ENCODE assay signal across 32 mouse cellular contexts in the genomic region with DNA sequence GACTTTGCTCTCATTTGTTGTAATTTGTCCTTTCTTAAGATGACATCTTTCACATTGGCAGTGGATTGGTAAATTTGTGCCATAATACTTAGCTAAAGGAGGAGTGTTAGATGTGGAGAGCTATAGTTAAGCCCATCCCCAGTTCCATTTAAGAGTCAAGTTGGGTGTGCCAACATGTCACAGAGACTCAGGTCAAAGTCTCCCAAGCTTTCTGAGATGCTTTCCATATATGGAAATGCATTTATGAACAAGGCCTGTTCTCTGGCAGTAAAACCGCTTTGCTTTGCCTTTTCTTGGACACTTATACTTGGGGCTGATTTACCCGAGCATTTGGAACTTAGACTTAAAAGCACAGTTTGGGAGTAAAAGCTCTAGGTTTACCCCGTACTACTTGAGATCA. TPM values are rescaled to one million over a fixed set of nuclear protein-coding genes. Genes with fewer than 3 reads are reported as not detected.
DNase-seq lines count a peak whose midpoint lies in the region; ATAC-seq and TF ChIP-seq lines count a peak whose summit lies in the region.
"Had no signal": no experiment of that assay in that cellular context is flagged by ENCODE, and none has a peak within 500 bp of the region (broad histone marks: within the 10 kb centered on the region; RNA-seq: fewer than 3 reads in every experiment).

No protein-coding gene starts in this region.

- 37% methylated on average over 3 of the region's 3 CpGs for WGBS in intestine, embryonic 15.5 days
- WGBS in intestine, postnatal 0 days: 22% methylated on average over 3 of the region's 3 CpGs
- 49% methylated on average over 3 of the region's 3 CpGs for WGBS in stomach, embryonic 14.5 days
- 36% methylated on average over 3 of the region's 3 CpGs for WGBS in stomach, postnatal 0 days

- no peak for TF ChIP-seq EP300 in stomach, postnatal 0 days (optimal IDR thresholded peaks at IDR 0.05)

- H3K27ac ChIP-seq in intestine, embryonic 15.5 days: peak overlapping the region; percentile 67; the same call in 1 of the 2 replicates
- H3K27ac ChIP-seq in intestine, postnatal 0 days (ENCODE audit: low read depth, low read length): peak overlapping the region; percentile 67
- H3K27ac ChIP-seq in stomach, embryonic 14.5 days (ENCODE audit: low read length): peak overlapping the region; percentile 33; the same call in 1 of the 2 replicates
- H3K27ac ChIP-seq in stomach, postnatal 0 days (replicated peaks): peak overlapping the region; percentile 53; the same call in 1 of the 2 replicates
- H3K27ac ChIP-seq: embryonic facial prominence, embryonic 12.5 days; forebrain, embryonic 10.5 days; forebrain, embryonic 13.5 days; heart, adult 2 months; heart, embryonic 10.5 days; heart, embryonic 13.5 days; hindbrain, embryonic 14.5 days; hindbrain, postnatal 0 days had no signal

- peak; percentile 13 for DNase-seq in stomach, postnatal 0 days (ENCODE audit: low spot score)
- DNase-seq in gastrocnemius, postnatal 14 days: no peak
- DNase-seq in adipocyte (ENCODE audit: low spot score): no peak
- DNase-seq: adrenal gland, adult 2 months; adrenal gland, postnatal 14 days; cerebellum, adult 18-20 months; cerebellum, adult 9-10 months; cerebellum, postnatal 14 days; gastrocnemius, postnatal 25 days; heart, adult 2 months; heart, postnatal 14 days; heart, postnatal 4 days; kidney, adult 2 months had no signal

- H3K9ac ChIP-seq in intestine, embryonic 15.5 days: no peak overlapping the region
- H3K9ac ChIP-seq in intestine, postnatal 0 days (ENCODE audit: low read depth, low read length): no peak overlapping the region
- H3K9ac ChIP-seq in stomach, embryonic 14.5 days (replicated peaks; ENCODE audit: low read depth, low read length): no peak overlapping the region
- H3K9ac ChIP-seq in stomach, postnatal 0 days (ENCODE audit: low read length): no peak overlapping the region
- H3K9ac ChIP-seq: embryonic facial prominence, embryonic 12.5 days; forebrain, embryonic 13.5 days; heart, embryonic 13.5 days; hindbrain, embryonic 14.5 days had no signal

- no peaks in the 10 kb centered on the region for H3K36me3 ChIP-seq in intestine, embryonic 15.5 days
- no peaks in the 10 kb centered on the region for H3K36me3 ChIP-seq in intestine, postnatal 0 days (ENCODE audit: control insufficient read depth, insufficient read depth)
- no peaks in the 10 kb centered on the region for H3K36me3 ChIP-seq in stomach, embryonic 14.5 days (ENCODE audit: control insufficient read depth, insufficient read depth, low read length)
- H3K36me3 ChIP-seq in stomach, postnatal 0 days (ENCODE audit: control insufficient read depth, insufficient read depth, low read length): no peaks in the 10 kb centered on the region
- H3K36me3 ChIP-seq: embryonic facial prominence, embryonic 12.5 days; forebrain, embryonic 10.5 days; heart, embryonic 10.5 days; heart, embryonic 13.5 days had no signal

- peak; percentile 89 for ATAC-seq in intestine, embryonic 15.5 days
- peak; percentile 84 for ATAC-seq in intestine, postnatal 0 days
- no peak for ATAC-seq in stomach, embryonic 14.5 days (ENCODE audit: insufficient number of reproducible peaks, insufficient read depth, low FRiP score, low read depth)
- peak; percentile 47; the same call in 1 of the 2 replicates for ATAC-seq in stomach, postnatal 0 days (ENCODE audit: low FRiP score, low TSS enrichment)
- ATAC-seq in erythroblast, adult 5-6 weeks (replicated peaks; ENCODE audit: low FRiP score, poor library complexity, severe bottlenecking): no peak
- ATAC-seq: activated CD4-positive, CD25-positive, alpha-beta regulatory T cell, adult 4 months; CD4-positive, CD25-positive, alpha-beta regulatory T cell, adult 4 months; forebrain, embryonic 13.5 days; forebrain, embryonic 16.5 days; hindbrain, postnatal 0 days; inflammation-experienced regulatory T-cells, adult 6 months had no signal

- no peak for TF ChIP-seq CTCF in intestine, postnatal 0 days (IDR thresholded peaks at IDR 0.05; ENCODE audit: low read depth)
- TF ChIP-seq CTCF in stomach, postnatal 0 days (IDR thresholded peaks at IDR 0.05; ENCODE audit: low read depth): no peak

- H3K4me2 ChIP-seq in intestine, embryonic 15.5 days (replicated peaks): no peak overlapping the region
- H3K4me2 ChIP-seq in intestine, postnatal 0 days (replicated peaks; ENCODE audit: low read depth): no peak overlapping the region
- H3K4me2 ChIP-seq in stomach, embryonic 14.5 days (replicated peaks; ENCODE audit: low read depth, low read length): no peak overlapping the region
- no peak overlapping the region for H3K4me2 ChIP-seq in stomach, postnatal 0 days (replicated peaks; ENCODE audit: low read depth)
- H3K4me2 ChIP-seq: embryonic facial prominence, embryonic 12.5 days; forebrain, embryonic 13.5 days; heart, embryonic 13.5 days; hindbrain, embryonic 14.5 days had no signal

- no peaks in the 10 kb centered on the region; the same call in 1 of the 2 replicates for H3K4me1 ChIP-seq in intestine, embryonic 15.5 days (replicated peaks)
- peaks cover 13% of the 10 kb centered on the region; the same call in 1 of the 2 replicates for H3K4me1 ChIP-seq in intestine, postnatal 0 days (replicated peaks; ENCODE audit: control insufficient read depth, insufficient read depth, low read length)
- no peaks in the 10 kb centered on the region for H3K4me1 ChIP-seq in stomach, embryonic 14.5 days (ENCODE audit: control insufficient read depth, insufficient read depth, low read length)
- no peaks in the 10 kb centered on the region for H3K4me1 ChIP-seq in stomach, postnatal 0 days (replicated peaks; ENCODE audit: control insufficient read depth, insufficient read depth)
- H3K4me1 ChIP-seq: embryonic facial prominence, embryonic 12.5 days; forebrain, embryonic 10.5 days; forebrain, embryonic 13.5 days; heart, embryonic 10.5 days; heart, embryonic 13.5 days had no signal

- H3K4me3 ChIP-seq in intestine, embryonic 15.5 days (replicated peaks): no peak overlapping the region
- H3K4me3 ChIP-seq in intestine, postnatal 0 days (ENCODE audit: low read depth, low read length): no peak overlapping the region
- no peak overlapping the region for H3K4me3 ChIP-seq in stomach, embryonic 14.5 days (ENCODE audit: low read depth, low read length)
- H3K4me3 ChIP-seq in stomach, postnatal 0 days (ENCODE audit: low read depth, low read length): no peak overlapping the region
- H3K4me3 ChIP-seq: embryonic facial prominence, embryonic 12.5 days; forebrain, embryonic 10.5 days; forebrain, embryonic 13.5 days; heart, adult 2 months; heart, embryonic 10.5 days; heart, embryonic 13.5 days had no signal

- no peaks in the 10 kb centered on the region for H3K9me3 ChIP-seq in intestine, embryonic 15.5 days
- H3K9me3 ChIP-seq in intestine, postnatal 0 days (ENCODE audit: control insufficient read depth): no peaks in the 10 kb centered on the region
- no peaks in the 10 kb centered on the region for H3K9me3 ChIP-seq in stomach, embryonic 14.5 days (ENCODE audit: control insufficient read depth, low read depth, low read length)
- H3K9me3 ChIP-seq in stomach, postnatal 0 days (ENCODE audit: control insufficient read depth, low read length): no peaks in the 10 kb centered on the region
- H3K9me3 ChIP-seq: embryonic facial prominence, embryonic 12.5 days; forebrain, embryonic 10.5 days; forebrain, embryonic 13.5 days; heart, embryonic 10.5 days; heart, embryonic 13.5 days had no signal

- no peaks in the 10 kb centered on the region for H3K27me3 ChIP-seq in intestine, embryonic 15.5 days (replicated peaks)
- H3K27me3 ChIP-seq in intestine, postnatal 0 days (replicated peaks; ENCODE audit: control insufficient read depth, insufficient read depth, low read length): no peaks in the 10 kb centered on the region
- H3K27me3 ChIP-seq in stomach, embryonic 14.5 days (ENCODE audit: control insufficient read depth, insufficient read depth, low read length): no peaks in the 10 kb centered on the region
- H3K27me3 ChIP-seq in stomach, postnatal 0 days (ENCODE audit: control insufficient read depth, insufficient read depth, low read length): no peaks in the 10 kb centered on the region
- H3K27me3 ChIP-seq: embryonic facial prominence, embryonic 12.5 days; forebrain, embryonic 13.5 days; heart, embryonic 13.5 days had no signal

- intact Hi-C loops in gastrocnemius, postnatal 14 days (cut with DNase I; ENCODE audit: low total_unique reads): no loop called here

RNA-seq across cellular contexts. Expression of a gene that starts 18.4 kb away (rescaled TPM):
- 0.38 and 0.47 TPM in 2 replicates for polyA plus RNA-seq in intestine, embryonic 15.5 days (2015; fragmentation: Nextera tagmentation; extraction: Ambion mirVana)
- polyA plus RNA-seq in intestine, postnatal 0 days (2015; fragmentation: Nextera tagmentation; extraction: Ambion mirVana): 0.44 and 0.73 TPM in 2 replicates
- 0.97 and 1.1 TPM in 2 replicates for polyA plus RNA-seq in stomach, embryonic 14.5 days (2014; fragmentation: Nextera tagmentation; extraction: Ambion mirVana)
- 0.22 and 0.24 TPM in 2 replicates for polyA plus RNA-seq in stomach, postnatal 0 days (2015; fragmentation: Nextera tagmentation; extraction: Ambion mirVana)
- not detected for total RNA-seq in gastrocnemius, postnatal 14 days (2021)
- not detected in 2 replicates for total RNA-seq in erythroblast, adult 5-6 weeks (2015; ENCODE audit: low replicate concordance)
- total RNA-seq in erythroblast, adult 5-6 weeks (2017; ENCODE audit: low replicate concordance): 0.14 TPM in 1 of 2 replicates, not detected in the other
- total RNA-seq: adrenal gland, adult 2 months; adrenal gland, postnatal 14 days; gastrocnemius, adult 18-20 months; gastrocnemius, postnatal 25 days; heart, adult 2 months; heart, postnatal 14 days; heart, postnatal 4 days; MEL had no signal
- polyA plus RNA-seq: activated CD4-positive, CD25-positive, alpha-beta regulatory T cell, adult 4 months; adrenal gland, adult 2 months; C2C12; CD4-positive, CD25-positive, alpha-beta regulatory T cell, adult 4 months; forebrain, embryonic 10.5 days; heart, adult 2 months; heart, embryonic 13.5 days; heart, embryonic 16.5 days; inflammation-experienced regulatory T-cells, adult 6 months; kidney, adult 2 months had no signal

Comparison
In these comparisons a context has a peak if more than half of its experiments do, and no peak if none do; other contexts are left out.
1. ATAC-seq: peak in intestine, embryonic 15.5 days (single experiment), intestine, postnatal 0 days (single experiment) and stomach, postnatal 0 days (single experiment); none in stomach, embryonic 14.5 days (single experiment) and erythroblast, adult 5-6 weeks (single experiment).
2. Peak in every context shown above with its lines, with median percentiles within 50 percentile points of each other: H3K27ac ChIP-seq.